Mouse (Mus musculus) kidney, embryonic 15.5 days (tissue): ENCODE data around the gene Lrrc59. TPM values are rescaled to one million over a fixed set of nuclear protein-coding genes. Genes with fewer than 3 reads are reported as not detected.

ENCODE experiments used
- ATAC-seq: fragments of 200-750 bp; cut with Nextera tagmentation; replicated peaks from 2 replicates; pipeline ENCODE4 v1.8.0; 2017; ENCODE audit warnings: moderate TSS enrichment; ENCODE audit not compliant: low FRiP score
- H3K27ac ChIP-seq: fragments of 300-500 bp; sonication (generic); 2 replicates; pipeline ENCODE4 v1.5.1; 2015; ENCODE audit warnings: mild to moderate bottlenecking, inconsistent platforms
- H3K27me3 ChIP-seq: fragments of 300-500 bp; sonication (generic); 2 replicates; pipeline ENCODE4 v1.6.1; 2015; ENCODE audit warnings: inconsistent platforms
- H3K36me3 ChIP-seq: fragments of 300-500 bp; sonication (generic); 2 replicates; pipeline ENCODE4 v1.6.1; 2015; ENCODE audit warnings: inconsistent platforms
- H3K4me1 ChIP-seq: fragments of 300-500 bp; sonication (generic); 2 replicates; pipeline ENCODE4 v1.6.1; 2015; ENCODE audit warnings: inconsistent platforms
- H3K4me2 ChIP-seq: fragments of 300-500 bp; sonication (generic); 2 replicates; pipeline ENCODE4 v1.6.1; 2015; ENCODE audit warnings: moderate library complexity, mild to moderate bottlenecking, inconsistent platforms
- H3K4me3 ChIP-seq: fragments of 300-500 bp; sonication (generic); replicated peaks from 2 replicates; pipeline ENCODE4 v1.5.1; 2015; ENCODE audit warnings: mild to moderate bottlenecking, inconsistent platforms
- H3K9ac ChIP-seq: fragments of 300-500 bp; sonication (generic); 2 replicates; pipeline ENCODE4 v1.6.1; 2015; ENCODE audit warnings: mild to moderate bottlenecking, inconsistent platforms
- H3K9me3 ChIP-seq: fragments of 300-500 bp; sonication (generic); replicated peaks from 2 replicates; pipeline ENCODE4 v1.6.1; 2016; ENCODE audit warnings: inconsistent platforms
- WGBS: fragments of 180-500 bp; shearing (Covaris S2); methylation state at CpG from one replicate; pipeline ENCODE4 v1.1.7; 2015; ENCODE audit warnings: mixed read lengths; 5-methylcytosine and 5-hydroxymethylcytosine counted together
- polyA plus RNA-seq: library from polyadenylated mRNA; unstranded; fragments of >200 nt; fragmentation: Nextera tagmentation; extraction: Ambion mirVana; gene quantifications from 2 replicates; pipeline ENCODE4 v1.2.1, GENCODE M21; 2015

Gene Lrrc59
- polyA plus RNA-seq, 1 experiment from 2014 or later = 215 TPM

- H3K27me3 ChIP-seq = no peaks in the 10 kb centered on the region
- H3K27ac ChIP-seq = 0 out of 2 replicates have a peak overlapping the region, but pooled peaks have one; percentile 14
- H3K9ac ChIP-seq = no peak overlapping the region
- 0 out of 2 replicates have a peak, but pooled peaks cover 4% of the 10 kb centered on the region for H3K4me1 ChIP-seq
- H3K4me2 ChIP-seq = no peak overlapping the region
- no peak for ATAC-seq
- H3K4me3 ChIP-seq = no peak overlapping the region
- H3K9me3 ChIP-seq = no peaks in the 10 kb centered on the region
- H3K36me3 ChIP-seq = no peaks in the 10 kb centered on the region
- WGBS = 73% methylated on average over 4 of the region's 4 CpGs
Observed at GRCm38 (mm10) chr11:94610744-94611740, 18.5 kb upstream of the Lrrc59 start.

- no peak overlapping the region for H3K9ac ChIP-seq
- no peaks in the 10 kb centered on the region for H3K27me3 ChIP-seq
- no peak overlapping the region for H3K4me2 ChIP-seq
- no peaks in the 10 kb centered on the region for H3K9me3 ChIP-seq
- no peak overlapping the region for H3K27ac ChIP-seq
- no peaks in the 10 kb centered on the region for H3K36me3 ChIP-seq
- ATAC-seq = no peak
- H3K4me3 ChIP-seq = no peak overlapping the region
- WGBS = 64% methylated on average over 4 of the region's 4 CpGs
- 0 out of 2 replicates have a peak, but pooled peaks cover 4% of the 10 kb centered on the region for H3K4me1 ChIP-seq
Observed at GRCm38 (mm10) chr11:94614603-94615002, 15.0 kb upstream of the Lrrc59 start.

- 33% methylated on average over 4 of the region's 4 CpGs for WGBS
- Histone ChIP-seq H3K4me2 (no peak overlapping the region), H3K4me1 (0 out of 2 replicates have a peak, but pooled peaks cover 4% of the 10 kb centered on the region), H3K27me3 (no peaks in the 10 kb centered on the region), H3K9me3 (no peaks in the 10 kb centered on the region), H3K36me3 (no peaks in the 10 kb centered on the region), H3K4me3 (no peak overlapping the region), H3K9ac (no peak overlapping the region), H3K27ac (no peak overlapping the region)
- no peak for ATAC-seq
Observed at GRCm38 (mm10) chr11:94615494-94615893, 14.1 kb upstream of the Lrrc59 start.

- ATAC-seq = no peak
- Histone ChIP-seq H3K36me3 (no peaks in the 10 kb centered on the region), H3K4me2 (no peak overlapping the region), H3K27ac (no peak overlapping the region), H3K4me3 (no peak overlapping the region), H3K4me1 (0 out of 2 replicates have a peak, but pooled peaks cover 4% of the 10 kb centered on the region), H3K9me3 (no peaks in the 10 kb centered on the region), H3K9ac (no peak overlapping the region), H3K27me3 (no peaks in the 10 kb centered on the region)
- WGBS = 89% methylated on average over 2 of the region's 2 CpGs
Observed at GRCm38 (mm10) chr11:94617646-94618045, 11.9 kb upstream of the Lrrc59 start.

GRCm38 (mm10) chr11:94620766-94621457 is 8.7 kb upstream of the Lrrc59 start:
- Histone ChIP-seq H3K27ac (no peak overlapping the region), H3K4me3 (no peak overlapping the region)
- 44% methylated on average over 6 of the region's 6 CpGs for WGBS

GRCm38 (mm10) chr11:94621458-94621852 is 8.1 kb upstream of the Lrrc59 start:
- no peak for ATAC-seq
- Histone ChIP-seq H3K36me3 (no peaks in the 10 kb centered on the region), H3K4me3 (no peak overlapping the region), H3K4me2 (no peak overlapping the region), H3K27me3 (no peaks in the 10 kb centered on the region), H3K27ac (no peak overlapping the region), H3K9me3 (no peaks in the 10 kb centered on the region), H3K9ac (no peak overlapping the region), H3K4me1 (no peaks in the 10 kb centered on the region)

More at GRCm38 (mm10) chr11:94620766-94621457, 8.7 kb upstream of the Lrrc59 start:
- Histone ChIP-seq H3K9ac (no peak overlapping the region), H3K4me1 (no peaks in the 10 kb centered on the region), H3K27me3 (no peaks in the 10 kb centered on the region), H3K4me2 (no peak overlapping the region), H3K36me3 (no peaks in the 10 kb centered on the region), H3K9me3 (no peaks in the 10 kb centered on the region)
- ATAC-seq = no peak

- Histone ChIP-seq H3K27ac (no peak overlapping the region), H3K4me1 (no peaks in the 10 kb centered on the region), H3K36me3 (no peaks in the 10 kb centered on the region), H3K27me3 (no peaks in the 10 kb centered on the region), H3K9me3 (no peaks in the 10 kb centered on the region), H3K4me2 (no peak overlapping the region), H3K9ac (no peak overlapping the region), H3K4me3 (no peak overlapping the region)
- no peak for ATAC-seq
- WGBS = 68% methylated on average over 2 of the region's 2 CpGs
Observed at GRCm38 (mm10) chr11:94622162-94622561, 7.4 kb upstream of the Lrrc59 start.

GRCm38 (mm10) chr11:94629884-94630198 is 274 bp downstream of the Lrrc59 start:
- Histone ChIP-seq H3K27ac (peak overlapping the region; percentile 81), H3K4me3 (peak overlapping the region; percentile 100), H3K9ac (peak overlapping the region; percentile 88), H3K4me1 (peaks cover 14% of the 10 kb centered on the region), H3K4me2 (peak overlapping the region; percentile 88), H3K27me3 (no peaks in the 10 kb centered on the region), H3K9me3 (no peaks in the 10 kb centered on the region), H3K36me3 (peaks cover 36% of the 10 kb centered on the region)
- peak; percentile 76 for ATAC-seq
- under 1% methylated on average over 28 of the region's 28 CpGs for WGBS

- no peaks in the 10 kb centered on the region for H3K27me3 ChIP-seq
Observed at GRCm38 (mm10) chr11:94630199-94631011, 838 bp downstream of the Lrrc59 start.

GRCm38 (mm10) chr11:94631969-94632368 is 2.4 kb downstream of the Lrrc59 start:
- WGBS = 98% methylated on average over 5 of the region's 5 CpGs
- Histone ChIP-seq H3K9ac (no peak overlapping the region), H3K4me1 (peaks cover 14% of the 10 kb centered on the region), H3K4me2 (no peak overlapping the region), H3K27me3 (no peaks in the 10 kb centered on the region), H3K9me3 (no peaks in the 10 kb centered on the region), H3K4me3 (no peak overlapping the region), H3K36me3 (peaks cover 57% of the 10 kb centered on the region), H3K27ac (no peak overlapping the region)
- no peak for ATAC-seq

More at GRCm38 (mm10) chr11:94630199-94631011, 838 bp downstream of the Lrrc59 start:
- Histone ChIP-seq H3K36me3 (peaks cover 42% of the 10 kb centered on the region), H3K4me3 (peak overlapping the region; percentile 100), H3K27ac (peak overlapping the region; percentile 81), H3K4me1 (peaks cover 14% of the 10 kb centered on the region), H3K9ac (peak overlapping the region; percentile 88), H3K4me2 (peak overlapping the region; percentile 88), H3K9me3 (no peaks in the 10 kb centered on the region)
- ATAC-seq = 0 out of 2 replicates have a peak, but pooled peaks have one; percentile 12
- WGBS = 10% methylated on average over 26 of the region's 26 CpGs

GRCm38 (mm10) chr11:94632988-94633387 is 3.4 kb downstream of the Lrrc59 start:
- Histone ChIP-seq H3K9me3 (no peaks in the 10 kb centered on the region), H3K27me3 (no peaks in the 10 kb centered on the region), H3K36me3 (peaks cover 68% of the 10 kb centered on the region), H3K27ac (no peak overlapping the region), H3K4me2 (no peak overlapping the region), H3K4me1 (peaks cover 14% of the 10 kb centered on the region), H3K4me3 (no peak overlapping the region), H3K9ac (no peak overlapping the region)
- WGBS = 83% methylated on average over 8 of the region's 8 CpGs
- ATAC-seq = no peak
